Mouse (Mus musculus): Measurements from ENCODE around the gene Trpm5. TPM values are rescaled to one million over a fixed set of nuclear protein-coding genes. Genes with fewer than 3 reads are reported as not detected.

Trpm5 gene
- total RNA-seq, 2 experiments from 2014 or later: 0.24 to 0.44 TPM

Other genes with a start within 250 kb of the Trpm5 start
- under 1 TPM; 0.33 to 0.65 TPM for gene Th, start 163.5 kb downstream of the Trpm5 start, total RNA-seq (2021)
- under 1 TPM in 1 of 2 experiments, not detected in 1; 0.21 TPM for gene Ascl2, start 125.4 kb downstream of the Trpm5 start, total RNA-seq (2021)
- under 1 TPM in 1 of 2 experiments, not detected in 1; 0.19 TPM for gene Tspan32, start 89.6 kb downstream of the Trpm5 start, total RNA-seq (2021)
- 100 to 1,000 TPM; 495 to 503 TPM for gene Cd81, start 41.9 kb downstream of the Trpm5 start, total RNA-seq (2021)
- 10 to 100 TPM; 51.8 to 56.9 TPM for gene Tssc4, start 25.4 kb downstream of the Trpm5 start, total RNA-seq (2021)
- 1 to 10 TPM; 1.0 to 1.6 TPM for gene Kcnq1, start 11.7 kb upstream of the Trpm5 start, total RNA-seq (2021)